Mouse (Mus musculus) ES-E14 (cell line): ENCODE measurements around the gene Dst. TPM values are rescaled to one million over a fixed set of nuclear protein-coding genes. Genes with fewer than 3 reads are reported as not detected.

ENCODE experiments used
- DNase-seq: peaks from one replicate; pipeline ENCODE4 v3.0.0-alpha.2; 2013; ENCODE audit warnings: low read depth, low spot score
- H3K27ac ChIP-seq: 2 replicates; pipeline ENCODE4 v1.5.1; 2012; ENCODE audit warnings: low read depth, mild to moderate bottlenecking, low read length, moderate library complexity, mixed read lengths; ENCODE audit not compliant: poor library complexity, insufficient read depth, severe bottlenecking
- H3K36me3 ChIP-seq: 2 replicates; pipeline ENCODE4 v1.6.1; 2012; ENCODE audit warnings: mild to moderate bottlenecking, low read length, moderate library complexity, mixed read lengths; ENCODE audit not compliant: control insufficient read depth, poor library complexity, insufficient read depth, severe bottlenecking
- H3K4me1 ChIP-seq, 2 experiments: fragments of 150-350 bp in 1 of 2; sonication (generic) in 1 of 2; 2 replicates each; pipeline ENCODE4 v1.6.1; 2012; ENCODE audit warnings: low read length in 2 of 2, mild to moderate bottlenecking in 1 of 2, mixed read lengths in 1 of 2; ENCODE audit not compliant: control insufficient read depth in 2 of 2, insufficient read depth in 2 of 2, poor library complexity in 1 of 2
- H3K4me3 ChIP-seq, 2 experiments: fragments of 150-350 bp in 1 of 2; sonication (generic) in 1 of 2; 2 replicates each; pipeline ENCODE4 v1.5.1; 2012; ENCODE audit warnings: low read length in 2 of 2, low read depth in 1 of 2, mild to moderate bottlenecking in 1 of 2, mixed read lengths in 1 of 2; ENCODE audit not compliant: insufficient read depth in 1 of 2, poor library complexity in 1 of 2, severe bottlenecking in 1 of 2
- H3K9ac ChIP-seq: 2 replicates; pipeline ENCODE4 v1.6.1; 2012; ENCODE audit warnings: low read depth, mild to moderate bottlenecking, low read length, mixed read lengths; ENCODE audit not compliant: poor library complexity, insufficient read depth, severe bottlenecking
- H3K9me3 ChIP-seq: fragments of 150-350 bp; sonication (generic); 2 replicates; pipeline ENCODE4 v1.6.1; 2012; ENCODE audit warnings: low read depth, mild to moderate bottlenecking, low read length; ENCODE audit not compliant: control insufficient read depth, insufficient read depth
- CHD2 ChIP-seq: IDR thresholded peaks from 2 replicates; pipeline ENCODE4 v1.6.1; 2014; ENCODE audit warnings: mild to moderate bottlenecking, low read depth, low read length, inconsistent platforms
- HCFC1 ChIP-seq: IDR thresholded peaks from 2 replicates; pipeline ENCODE4 v1.6.1; 2012; ENCODE audit warnings: low read length, inconsistent platforms, borderline replicate concordance; ENCODE audit not compliant: insufficient read depth
- MAFK ChIP-seq: IDR thresholded peaks from 2 replicates; pipeline ENCODE4 v1.6.1; 2014; ENCODE audit warnings: mild to moderate bottlenecking, low read depth, low read length, inconsistent platforms; ENCODE audit not compliant: insufficient read depth
- ZC3H11A ChIP-seq: IDR thresholded peaks from 2 replicates; pipeline ENCODE4 v1.6.1; 2012; ENCODE audit warnings: low read depth, mild to moderate bottlenecking, inconsistent platforms, low read length, borderline replicate concordance
- ZNF384 ChIP-seq: IDR thresholded peaks from 2 replicates; pipeline ENCODE4 v1.6.1; 2012; ENCODE audit warnings: low read depth, low read length, inconsistent platforms
- in situ Hi-C, 2 experiments: fragments of 600-800 bp; cut with MboI; formaldehyde crosslinking; loops; one replicate each; pipeline ENCODE4 v1.15.1; 2025; ENCODE audit warnings: low sequenced_read_pairs in 2 of 2, inconsistent platforms in 1 of 2; ENCODE audit not compliant: unreplicated experiment in 2 of 2
- total RNA-seq: library from RNA; depleted of rRNA; stranded (reverse); fragments of 300-350 nt; gene quantifications from 2 replicates; pipeline ENCODE4 v1.2.3, GENCODE M21; 2012

The Dst gene
- total RNA-seq, 1 experiment = 186 TPM

DNA sequence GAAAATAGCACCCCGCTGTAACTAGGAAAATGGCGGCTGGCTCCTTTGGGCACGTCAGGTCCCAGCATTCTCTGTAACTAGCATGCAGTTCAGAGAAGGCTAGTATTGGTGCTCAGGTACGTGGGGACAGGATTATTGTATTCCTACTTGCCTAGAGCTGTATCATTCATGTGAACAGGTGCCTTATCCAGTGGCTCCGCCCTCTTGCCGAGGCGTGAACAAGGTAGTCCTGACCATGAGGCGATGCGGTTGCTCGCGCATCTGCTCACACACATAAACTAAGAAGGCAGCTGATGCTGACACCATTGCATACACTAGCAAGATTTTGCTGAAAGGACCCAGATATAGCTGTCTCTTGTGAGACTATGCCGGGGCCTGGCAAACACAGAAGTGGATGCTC is 401.4 kb downstream of the Dst start:
- Histone ChIP-seq H3K4me3 (no peak overlapping the region), H3K36me3 (peaks cover 21% of the 10 kb centered on the region), H3K9ac (no peak overlapping the region), H3K4me1 (no peaks in the 10 kb centered on the region), H3K9me3 (no peaks in the 10 kb centered on the region), H3K27ac (no peak overlapping the region)
- in situ Hi-C loops = no loop called here
- no peak for TF ChIP-seq CHD2
- no peak for TF ChIP-seq ZC3H11A
- TF ChIP-seq MAFK = no peak
- no peak for TF ChIP-seq HCFC1
- TF ChIP-seq ZNF384 = no peak
- DNase-seq = no peak

- no peak for DNase-seq
- H3K36me3 ChIP-seq = peaks cover 17% of the 10 kb centered on the region
- no peak overlapping the region for H3K9ac ChIP-seq
- no peak for TF ChIP-seq ZC3H11A
- no peak for TF ChIP-seq HCFC1
- TF ChIP-seq ZNF384 = no peak
- TF ChIP-seq MAFK = no peak
- no peak for TF ChIP-seq CHD2
- H3K4me1 ChIP-seq = no peaks in the 10 kb centered on the region
- no peak overlapping the region for H3K27ac ChIP-seq
- in situ Hi-C loops = no loop called here
- no peaks in the 10 kb centered on the region for H3K9me3 ChIP-seq
- no peak overlapping the region for H3K4me3 ChIP-seq
Observed at GRCm38 (mm10) chr1:34310532-34311250, 402.7 kb downstream of the Dst start.

DNA sequence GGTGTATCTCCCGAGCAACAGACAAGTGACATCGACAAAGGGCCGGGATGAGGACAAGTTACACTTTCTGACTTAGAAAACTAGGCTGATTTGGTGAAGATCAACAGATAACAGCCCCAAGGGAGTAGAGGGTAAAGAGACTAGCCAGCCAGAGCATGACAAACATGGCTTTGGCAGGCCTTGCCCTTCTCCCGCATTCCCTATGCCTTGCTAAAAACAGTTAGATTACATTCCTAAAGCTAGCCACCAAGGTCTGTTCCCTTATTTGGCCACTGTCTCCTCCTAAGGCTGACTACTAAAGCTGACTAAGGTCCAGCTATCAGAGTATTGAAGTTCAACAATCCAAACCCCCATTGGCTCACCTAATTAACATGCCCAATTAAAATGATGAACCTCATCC is 404.8 kb downstream of the Dst start:
- no peak overlapping the region for H3K27ac ChIP-seq
- H3K9me3 ChIP-seq = no peaks in the 10 kb centered on the region
- no peak overlapping the region for H3K4me3 ChIP-seq
- H3K9ac ChIP-seq = no peak overlapping the region
- DNase-seq = no peak
- peaks cover 6% of the 10 kb centered on the region; the same call in 1 of the 2 replicates for H3K36me3 ChIP-seq
- H3K4me1 ChIP-seq = no peaks in the 10 kb centered on the region
- in situ Hi-C loops = no loop called here
- no peak for TF ChIP-seq CHD2
- TF ChIP-seq ZNF384 = no peak
- no peak for TF ChIP-seq ZC3H11A
- no peak for TF ChIP-seq HCFC1
- no peak for TF ChIP-seq MAFK

DNA sequence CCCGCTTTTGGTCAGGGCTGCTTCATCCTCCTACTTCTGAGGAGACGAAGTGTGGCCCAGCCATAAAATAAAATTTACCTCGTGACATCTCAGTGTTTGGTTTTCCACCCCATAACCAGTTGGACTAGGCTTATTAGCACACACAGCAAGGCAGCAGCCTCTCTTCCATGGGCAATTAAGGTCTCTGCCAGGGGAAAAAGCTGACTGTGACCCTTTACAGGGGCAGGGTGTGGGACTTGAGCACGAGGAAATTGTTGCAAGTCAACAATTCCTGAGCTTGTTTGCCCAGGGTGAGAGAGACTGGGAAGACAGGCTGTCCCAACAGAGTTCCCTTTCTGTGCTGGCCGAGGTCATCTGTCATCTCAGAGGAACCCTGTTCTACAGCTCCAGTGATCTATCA is 407.4 kb downstream of the Dst start:
- DNase-seq = no peak
- no peaks in the 10 kb centered on the region for H3K36me3 ChIP-seq
- no peak overlapping the region for H3K27ac ChIP-seq
- H3K9me3 ChIP-seq = no peaks in the 10 kb centered on the region
- H3K4me3 ChIP-seq = no peak overlapping the region
- TF ChIP-seq ZNF384 (no peak), MAFK (no peak), HCFC1 (no peak), ZC3H11A (no peak), CHD2 (no peak)
- no peak overlapping the region for H3K9ac ChIP-seq
- H3K4me1 ChIP-seq = no peaks in the 10 kb centered on the region
- in situ Hi-C loops = no loop called here

DNA sequence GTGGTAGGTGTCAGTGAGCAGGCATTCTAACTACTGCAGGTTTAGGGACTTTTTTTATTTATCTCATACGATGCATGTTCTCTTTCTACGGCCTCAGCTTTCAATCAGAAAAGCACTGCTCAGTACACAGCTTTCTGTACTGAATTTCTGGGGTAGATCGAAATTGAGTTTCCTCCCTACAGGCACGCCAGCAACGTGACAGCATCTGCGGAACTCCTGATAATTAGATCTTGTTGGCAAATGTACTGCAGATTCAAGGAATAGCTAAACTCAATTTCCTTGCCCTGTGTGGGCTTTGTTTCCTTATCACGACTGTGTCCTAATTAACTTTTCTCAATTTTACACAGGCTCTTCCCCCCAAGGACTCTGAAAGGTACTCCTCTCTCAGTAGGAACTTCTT is 416.2 kb downstream of the Dst start:
- TF ChIP-seq MAFK = no peak
- TF ChIP-seq ZC3H11A = no peak
- no peak for TF ChIP-seq ZNF384
- TF ChIP-seq HCFC1 = no peak
- TF ChIP-seq CHD2 = no peak

More for the DNA sequence above, 416.2 kb downstream of the Dst start:
- H3K36me3 ChIP-seq = no peaks in the 10 kb centered on the region
- H3K4me3 ChIP-seq = no peak overlapping the region
- in situ Hi-C loops = no loop called here
- no peak for DNase-seq
- no peaks in the 10 kb centered on the region for H3K4me1 ChIP-seq
- H3K27ac ChIP-seq = no peak overlapping the region
- no peak overlapping the region for H3K9ac ChIP-seq
- H3K9me3 ChIP-seq = no peaks in the 10 kb centered on the region
